In the genomic region with DNA sequence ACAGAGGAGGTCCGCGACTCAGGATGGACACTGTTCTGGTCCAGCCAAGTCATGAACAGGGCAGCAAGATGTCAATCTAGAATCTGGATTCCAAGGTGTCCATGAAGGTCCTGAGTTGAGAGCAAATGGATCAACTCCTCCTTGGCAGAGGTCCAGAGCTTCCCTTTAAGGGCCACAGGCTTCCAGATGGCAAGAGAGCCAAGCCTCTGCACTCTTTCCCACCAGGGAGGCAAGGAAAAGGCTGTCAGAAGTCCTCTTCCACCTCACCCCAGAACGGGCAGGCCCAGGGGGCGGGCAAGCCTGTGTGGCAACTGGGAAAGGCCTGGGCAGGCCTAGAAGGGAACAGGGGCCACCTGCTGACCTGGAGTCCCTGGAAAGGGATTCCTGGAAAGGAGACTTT, we compare ENCODE assay signal across 10 mouse cellular contexts. TPM values are rescaled to one million over a fixed set of nuclear protein-coding genes. Genes with fewer than 3 reads are reported as not detected.
DNase-seq lines count a peak whose midpoint lies in the region; ATAC-seq and TF ChIP-seq lines count a peak whose summit lies in the region.
"Had no signal": no experiment of that assay in that cellular context is flagged by ENCODE, and none has a peak within 500 bp of the region (broad histone marks: within the 10 kb centered on the region; RNA-seq: fewer than 3 reads in every experiment).

No protein-coding gene starts in this region.

- no peak overlapping the region for H3K4me3 ChIP-seq in forebrain, embryonic 14.5 days (ENCODE audit: low read depth, low read length)
- no peak overlapping the region for H3K4me3 ChIP-seq in midbrain, embryonic 12.5 days
- H3K4me3 ChIP-seq in kidney, adult 2 months (ENCODE audit: insufficient read depth, low read depth, low read length): no peak overlapping the region
- H3K4me3 ChIP-seq: limb, embryonic 12.5 days had no signal

- TF ChIP-seq CTCF in kidney, adult 2 months (conservative IDR thresholded peaks at IDR 0.05; ENCODE audit: insufficient read depth, insufficient read length, low read depth, low read length): no peak

- WGBS in forebrain, embryonic 14.5 days: 57% methylated on average over 4 of the region's 4 CpGs
- 81% methylated on average over 4 of the region's 4 CpGs for WGBS in midbrain, embryonic 12.5 days
- 80% methylated on average over 4 of the region's 4 CpGs for WGBS in kidney, adult 2 months

- DNase-seq in cerebellum, adult 8-10 months: peak; percentile 80
- peak; percentile 51 for DNase-seq in forebrain, embryonic 14.5 days (ENCODE audit: low spot score)
- DNase-seq in frontal cortex, postnatal 14 days (ENCODE audit: low spot score in 2 of 2): no peak
- DNase-seq in kidney, adult 2 months: no peak
- DNase-seq in heart, postnatal 36 days: no peak
- DNase-seq: gastrocnemius, postnatal 25 days had no signal

- ATAC-seq in cerebellum, adult (ENCODE audit: insufficient number of reproducible peaks, low FRiP score, low TSS enrichment): peak; percentile 53; the same call in 1 of the 2 replicates
- no peak for ATAC-seq in forebrain, embryonic 14.5 days
- no peak for ATAC-seq in midbrain, embryonic 12.5 days (ENCODE audit: low FRiP score, low read depth)
- ATAC-seq: activated CD4-positive, CD25-positive, alpha-beta regulatory T cell, adult 4 months had no signal

- no peaks in the 10 kb centered on the region for H3K36me3 ChIP-seq in forebrain, embryonic 14.5 days (ENCODE audit: control insufficient read depth, insufficient read depth, low read length)
- H3K36me3 ChIP-seq in midbrain, embryonic 12.5 days: no peaks in the 10 kb centered on the region
- no peaks in the 10 kb centered on the region for H3K36me3 ChIP-seq in kidney, adult 2 months (ENCODE audit: control insufficient read depth, insufficient read depth, low read length)
- H3K36me3 ChIP-seq: limb, embryonic 12.5 days had no signal

- H3K4me1 ChIP-seq in forebrain, embryonic 14.5 days (ENCODE audit: control insufficient read depth, insufficient read depth, low read length): peaks cover 39% of the 10 kb centered on the region
- peaks cover 33% of the 10 kb centered on the region for H3K4me1 ChIP-seq in midbrain, embryonic 12.5 days
- H3K4me1 ChIP-seq in kidney, adult 2 months (ENCODE audit: control insufficient read depth, insufficient read depth, low read length): no peaks in the 10 kb centered on the region

- no peaks in the 10 kb centered on the region for H3K27me3 ChIP-seq in forebrain, embryonic 14.5 days (replicated peaks; ENCODE audit: control insufficient read depth, insufficient read depth, low read length)
- no peaks in the 10 kb centered on the region for H3K27me3 ChIP-seq in midbrain, embryonic 12.5 days
- H3K27me3 ChIP-seq in kidney, adult 2 months (replicated peaks; ENCODE audit: control insufficient read depth, insufficient read depth, low read length): no peaks in the 10 kb centered on the region
- H3K27me3 ChIP-seq: limb, embryonic 12.5 days had no signal

- intact Hi-C loops in heart, postnatal 36 days (cut with DNase I): no loop called here

- peak overlapping the region; percentile 29; the same call in 1 of the 2 replicates for H3K9ac ChIP-seq in forebrain, embryonic 14.5 days (ENCODE audit: low read length)
- H3K9ac ChIP-seq in midbrain, embryonic 12.5 days (replicated peaks): no peak overlapping the region
- H3K9ac ChIP-seq: limb, embryonic 12.5 days had no signal

- no peak for TF ChIP-seq POLR2A in kidney, adult 2 months (IDR thresholded peaks at IDR 0.05; ENCODE audit: low read depth, low read length)

- peak overlapping the region; percentile 88 for H3K27ac ChIP-seq in forebrain, embryonic 14.5 days (ENCODE audit: low read depth, low read length)
- H3K27ac ChIP-seq in midbrain, embryonic 12.5 days (replicated peaks): peak overlapping the region; percentile 69
- no peak overlapping the region for H3K27ac ChIP-seq in kidney, adult 2 months (ENCODE audit: insufficient read depth, low read depth, low read length)
- H3K27ac ChIP-seq: limb, embryonic 12.5 days had no signal

- H3K9me3 ChIP-seq in forebrain, embryonic 14.5 days (replicated peaks; ENCODE audit: control insufficient read depth, low read length): no peaks in the 10 kb centered on the region
- no peaks in the 10 kb centered on the region for H3K9me3 ChIP-seq in midbrain, embryonic 12.5 days
- H3K9me3 ChIP-seq: limb, embryonic 12.5 days had no signal

- H3K4me2 ChIP-seq in forebrain, embryonic 14.5 days (ENCODE audit: low read length): no peak overlapping the region
- H3K4me2 ChIP-seq in midbrain, embryonic 12.5 days (replicated peaks): no peak overlapping the region
- H3K4me2 ChIP-seq: limb, embryonic 12.5 days had no signal

RNA-seq across cellular contexts. Expression of gene Ppp1r26, which starts 58.7 kb away (rescaled TPM):
- 4.6 and 5.6 TPM in 2 replicates for polyA plus RNA-seq in forebrain, embryonic 14.5 days (2014; fragmentation: Nextera tagmentation; extraction: Ambion mirVana)
- 8.6 and 10.3 TPM in 2 replicates for polyA plus RNA-seq in midbrain, embryonic 12.5 days (2016; fragmentation: Nextera tagmentation; extraction: Ambion mirVana)
- 4.2 and 4.9 TPM in 2 replicates for polyA plus RNA-seq in kidney, adult 2 months (2012; rRNA removed)
- 1 to 10 TPM; 3.2 to 4.7 TPM for total RNA-seq in heart, postnatal 36 days (2021)

Comparison
In these comparisons a context has a peak if more than half of its experiments do, and no peak if none do; other contexts are left out.
1. DNase-seq: peak in cerebellum, adult 8-10 months (single experiment) and forebrain, embryonic 14.5 days (single experiment); none in frontal cortex, postnatal 14 days (0 of 2), kidney, adult 2 months (single experiment) and heart, postnatal 36 days (0 of 2).